Mouse (Mus musculus) erythroblast, embryonic 14.5 days (primary cell): ENCODE results near the gene Dcaf1.

ENCODE experiments used
- GATA1 ChIP-seq: IDR thresholded peaks from 2 replicates; pipeline ENCODE4 v1.6.1; 2012; ENCODE audit warnings: low read length, inconsistent platforms, mixed read lengths
- TAL1 ChIP-seq: IDR thresholded peaks from 3 replicates; pipeline ENCODE4 v1.6.1; 2012; ENCODE audit warnings: low read length, inconsistent platforms, mixed read lengths

- no peak for TF ChIP-seq TAL1
- no peak for TF ChIP-seq GATA1
Observed at GRCm38 (mm10) chr9:106908174-106908573, 86.5 kb downstream of the Dcaf1 start.
